Mouse (Mus musculus): ENCODE data around the gene Btg2. TPM values are rescaled to one million over a fixed set of nuclear protein-coding genes. Genes with fewer than 3 reads are reported as not detected.
A peak's percentile ranks its signal among the peaks of the same experiment; 100 is the strongest.

Btg2 gene
- polyA plus RNA-seq, 1 experiment from 2014 or later = 32.6 TPM

- no peaks in the 10 kb centered on the region for H3K36me3 ChIP-seq (ENCODE audit: control insufficient read depth, insufficient read depth)
- no peak overlapping the region for H3K4me3 ChIP-seq (ENCODE audit: low read depth, low read length)
- H3K4me1 ChIP-seq (replicated peaks; ENCODE audit: control insufficient read depth, insufficient read depth, low read length) = 0 out of 2 replicates have a peak, but pooled peaks cover 3% of the 10 kb centered on the region
- H3K27me3 ChIP-seq (replicated peaks; ENCODE audit: control insufficient read depth, insufficient read depth, low read length) = no peaks in the 10 kb centered on the region
- peak; percentile 52; the same call in 1 of the 2 replicates for ATAC-seq
- no peak for TF ChIP-seq CTCF (IDR thresholded peaks at IDR 0.05; ENCODE audit: low read depth)
- H3K4me2 ChIP-seq (replicated peaks; ENCODE audit: low read depth) = no peak overlapping the region
- no peak overlapping the region for H3K27ac ChIP-seq (ENCODE audit: low read depth, low read length)
- H3K9ac ChIP-seq (ENCODE audit: low read depth, low read length) = no peak overlapping the region
- H3K9me3 ChIP-seq (ENCODE audit: control insufficient read depth) = no peaks in the 10 kb centered on the region
- 37% methylated on average over 3 of the region's 3 CpGs for WGBS
These were observed 27.0 kb upstream of the Btg2 start for GRCm38 (mm10) chr1:134105764-134106430.

- no peak for ATAC-seq
- no peaks in the 10 kb centered on the region for H3K27me3 ChIP-seq (replicated peaks; ENCODE audit: control insufficient read depth, insufficient read depth, low read length)
- H3K4me3 ChIP-seq (ENCODE audit: low read depth, low read length) = no peak overlapping the region
- no peaks in the 10 kb centered on the region for H3K9me3 ChIP-seq (ENCODE audit: control insufficient read depth)
- 0 out of 2 replicates have a peak, but pooled peaks cover 3% of the 10 kb centered on the region for H3K4me1 ChIP-seq (replicated peaks; ENCODE audit: control insufficient read depth, insufficient read depth, low read length)
- 79% methylated on average over 11 of the region's 11 CpGs for WGBS
- H3K4me2 ChIP-seq (replicated peaks; ENCODE audit: low read depth) = no peak overlapping the region
- no peak overlapping the region for H3K27ac ChIP-seq (ENCODE audit: low read depth, low read length)
- no peaks in the 10 kb centered on the region for H3K36me3 ChIP-seq (ENCODE audit: control insufficient read depth, insufficient read depth)
- TF ChIP-seq CTCF (IDR thresholded peaks at IDR 0.05; ENCODE audit: low read depth) = no peak
- no peak overlapping the region for H3K9ac ChIP-seq (ENCODE audit: low read depth, low read length)
These were observed 26.3 kb upstream of the Btg2 start for GRCm38 (mm10) chr1:134105043-134105763.

- ATAC-seq = no peak
- Histone ChIP-seq H3K27me3 (replicated peaks; ENCODE audit: control insufficient read depth, insufficient read depth, low read length) (no peaks in the 10 kb centered on the region), H3K27ac (ENCODE audit: low read depth, low read length) (no peak overlapping the region), H3K4me2 (replicated peaks; ENCODE audit: low read depth) (no peak overlapping the region), H3K9me3 (ENCODE audit: control insufficient read depth) (no peaks in the 10 kb centered on the region), H3K4me3 (ENCODE audit: low read depth, low read length) (no peak overlapping the region), H3K4me1 (replicated peaks; ENCODE audit: control insufficient read depth, insufficient read depth, low read length) (peaks cover 10% of the 10 kb centered on the region; the same call in 1 of the 2 replicates), H3K9ac (ENCODE audit: low read depth, low read length) (no peak overlapping the region), H3K36me3 (ENCODE audit: control insufficient read depth, insufficient read depth) (no peaks in the 10 kb centered on the region)
- TF ChIP-seq CTCF (IDR thresholded peaks at IDR 0.05; ENCODE audit: low read depth) = no peak
- WGBS = 53% methylated on average over 5 of the region's 5 CpGs
These were observed 24.9 kb upstream of the Btg2 start for GRCm38 (mm10) chr1:134103861-134104260.

GRCm38 (mm10) chr1:134101593-134101992 lies 22.7 kb upstream of the Btg2 start:
- no peak for ATAC-seq
- Histone ChIP-seq H3K4me2 (replicated peaks; ENCODE audit: low read depth) (no peak overlapping the region), H3K36me3 (ENCODE audit: control insufficient read depth, insufficient read depth) (no peaks in the 10 kb centered on the region), H3K9ac (ENCODE audit: low read depth, low read length) (no peak overlapping the region), H3K27me3 (replicated peaks; ENCODE audit: control insufficient read depth, insufficient read depth, low read length) (no peaks in the 10 kb centered on the region), H3K4me1 (replicated peaks; ENCODE audit: control insufficient read depth, insufficient read depth, low read length) (peaks cover 33% of the 10 kb centered on the region), H3K9me3 (ENCODE audit: control insufficient read depth) (no peaks in the 10 kb centered on the region), H3K27ac (ENCODE audit: low read depth, low read length) (no peak overlapping the region), H3K4me3 (ENCODE audit: low read depth, low read length) (no peak overlapping the region)
- no peak for TF ChIP-seq CTCF (IDR thresholded peaks at IDR 0.05; ENCODE audit: low read depth)
- WGBS = 78% methylated on average over 3 of the region's 3 CpGs

- no peak overlapping the region for H3K4me2 ChIP-seq (replicated peaks; ENCODE audit: low read depth)
- 90% methylated on average over 4 of the region's 4 CpGs for WGBS
- H3K27me3 ChIP-seq (replicated peaks; ENCODE audit: control insufficient read depth, insufficient read depth, low read length) = no peaks in the 10 kb centered on the region
- no peaks in the 10 kb centered on the region for H3K9me3 ChIP-seq (ENCODE audit: control insufficient read depth)
- no peak for TF ChIP-seq CTCF (IDR thresholded peaks at IDR 0.05; ENCODE audit: low read depth)
- no peak for ATAC-seq
- no peaks in the 10 kb centered on the region for H3K36me3 ChIP-seq (ENCODE audit: control insufficient read depth, insufficient read depth)
- H3K9ac ChIP-seq (ENCODE audit: low read depth, low read length) = no peak overlapping the region
- H3K27ac ChIP-seq (ENCODE audit: low read depth, low read length) = no peak overlapping the region
- no peak overlapping the region for H3K4me3 ChIP-seq (ENCODE audit: low read depth, low read length)
- peaks cover 35% of the 10 kb centered on the region for H3K4me1 ChIP-seq (replicated peaks; ENCODE audit: control insufficient read depth, insufficient read depth, low read length)
These were observed 22.0 kb upstream of the Btg2 start for GRCm38 (mm10) chr1:134100928-134101327.

- Histone ChIP-seq H3K4me2 (replicated peaks; ENCODE audit: low read depth) (no peak overlapping the region), H3K27me3 (replicated peaks; ENCODE audit: control insufficient read depth, insufficient read depth, low read length) (no peaks in the 10 kb centered on the region), H3K4me3 (ENCODE audit: low read depth, low read length) (no peak overlapping the region), H3K4me1 (replicated peaks; ENCODE audit: control insufficient read depth, insufficient read depth, low read length) (peaks cover 36% of the 10 kb centered on the region), H3K9me3 (ENCODE audit: control insufficient read depth) (no peaks in the 10 kb centered on the region), H3K9ac (ENCODE audit: low read depth, low read length) (no peak overlapping the region), H3K36me3 (ENCODE audit: control insufficient read depth, insufficient read depth) (no peaks in the 10 kb centered on the region), H3K27ac (ENCODE audit: low read depth, low read length) (no peak overlapping the region)
- WGBS = 89% methylated on average over 5 of the region's 5 CpGs
- TF ChIP-seq CTCF (IDR thresholded peaks at IDR 0.05; ENCODE audit: low read depth) = no peak
- ATAC-seq = no peak
These were observed 21.5 kb upstream of the Btg2 start for GRCm38 (mm10) chr1:134100401-134100800.
